Mouse (Mus musculus): Measurements from ENCODE around the gene Klf7. TPM values are rescaled to one million over a fixed set of nuclear protein-coding genes. Genes with fewer than 3 reads are reported as not detected.
"Not testable (repeated sequence)": the region's sequence is repeated elsewhere in the genome, so short reads cannot be mapped to it uniquely, and the experiment has no call there.

Klf7 gene
- polyA plus RNA-seq, 1 experiment from 2014 or later = 35.5 TPM

GRCm38 (mm10) chr1:64114579-64114978 is 7.5 kb downstream of the Klf7 start:
- DNase-seq (ENCODE audit: low spot score) = no peak
- WGBS = 85% methylated on average over 3 of the region's 3 CpGs
- peaks cover 4% of the 10 kb centered on the region; the same call in 1 of the 2 replicates for H3K4me1 ChIP-seq (ENCODE audit: control insufficient read depth, insufficient read depth, low read length)

GRCm38 (mm10) chr1:64108653-64109052 is 13.4 kb downstream of the Klf7 start:
- ATAC-seq (ENCODE audit: insufficient read depth, low FRiP score, low TSS enrichment); DNase-seq (ENCODE audit: low spot score): not testable (repeated sequence)
- 74% methylated on average over 3 of the region's 3 CpGs for WGBS

More at GRCm38 (mm10) chr1:64114579-64114978, 7.5 kb downstream of the Klf7 start:
- no peak for ATAC-seq (ENCODE audit: insufficient read depth, low FRiP score, low TSS enrichment)
- Histone ChIP-seq H3K4me3 (ENCODE audit: low read depth, low read length) (no peak overlapping the region), H3K27me3 (ENCODE audit: control insufficient read depth, insufficient read depth, low read length) (no peaks in the 10 kb centered on the region), H3K9me3 (ENCODE audit: control insufficient read depth, low read length) (no peaks in the 10 kb centered on the region), H3K36me3 (ENCODE audit: control insufficient read depth, insufficient read depth, low read length) (no peaks in the 10 kb centered on the region), H3K9ac (ENCODE audit: low read length) (no peak overlapping the region), H3K27ac (ENCODE audit: low read depth, low read length) (no peak overlapping the region), H3K4me2 (ENCODE audit: low read depth) (no peak overlapping the region)

GRCm38 (mm10) chr1:64107526-64107925 is 14.6 kb downstream of the Klf7 start:
- DNase-seq (ENCODE audit: low spot score) (no peak), ATAC-seq (ENCODE audit: insufficient read depth, low FRiP score, low TSS enrichment) (no peak)
- Histone ChIP-seq H3K9ac (ENCODE audit: low read length) (no peak overlapping the region), H3K27me3 (ENCODE audit: control insufficient read depth, insufficient read depth, low read length) (no peaks in the 10 kb centered on the region), H3K4me3 (ENCODE audit: low read depth, low read length) (no peak overlapping the region), H3K36me3 (ENCODE audit: control insufficient read depth, insufficient read depth, low read length) (no peaks in the 10 kb centered on the region; the same call in 1 of the 2 replicates), H3K4me1 (ENCODE audit: control insufficient read depth, insufficient read depth, low read length) (peaks cover 8% of the 10 kb centered on the region), H3K4me2 (ENCODE audit: low read depth) (no peak overlapping the region), H3K9me3 (ENCODE audit: control insufficient read depth, low read length) (no peaks in the 10 kb centered on the region), H3K27ac (ENCODE audit: low read depth, low read length) (no peak overlapping the region)
- 57% methylated on average over 7 of the region's 7 CpGs for WGBS

More at GRCm38 (mm10) chr1:64108653-64109052, 13.4 kb downstream of the Klf7 start:
- not testable (repeated sequence) for H3K4me2 ChIP-seq (ENCODE audit: low read depth); H3K27me3 ChIP-seq (ENCODE audit: control insufficient read depth, insufficient read depth, low read length); H3K36me3 ChIP-seq (ENCODE audit: control insufficient read depth, insufficient read depth, low read length); H3K4me1 ChIP-seq (ENCODE audit: control insufficient read depth, insufficient read depth, low read length); H3K9ac ChIP-seq (ENCODE audit: low read length); H3K9me3 ChIP-seq (ENCODE audit: control insufficient read depth, low read length); H3K4me3 ChIP-seq (ENCODE audit: low read depth, low read length); H3K27ac ChIP-seq (ENCODE audit: low read depth, low read length)

GRCm38 (mm10) chr1:64106127-64106526 is 16.0 kb downstream of the Klf7 start:
- no peaks in the 10 kb centered on the region for H3K9me3 ChIP-seq (ENCODE audit: control insufficient read depth, low read length)
- no peak for DNase-seq (ENCODE audit: low spot score)
- no peaks in the 10 kb centered on the region; the same call in 1 of the 2 replicates for H3K36me3 ChIP-seq (ENCODE audit: control insufficient read depth, insufficient read depth, low read length)
- no peak for ATAC-seq (ENCODE audit: insufficient read depth, low FRiP score, low TSS enrichment)
- no peak overlapping the region for H3K9ac ChIP-seq (ENCODE audit: low read length)
- no peaks in the 10 kb centered on the region for H3K27me3 ChIP-seq (ENCODE audit: control insufficient read depth, insufficient read depth, low read length)
- WGBS = 28% methylated on average over 5 of the region's 5 CpGs
- peaks cover 8% of the 10 kb centered on the region for H3K4me1 ChIP-seq (ENCODE audit: control insufficient read depth, insufficient read depth, low read length)
- no peak overlapping the region for H3K4me2 ChIP-seq (ENCODE audit: low read depth)
- no peak overlapping the region for H3K4me3 ChIP-seq (ENCODE audit: low read depth, low read length)
- no peak overlapping the region for H3K27ac ChIP-seq (ENCODE audit: low read depth, low read length)

- Histone ChIP-seq H3K9me3 (ENCODE audit: control insufficient read depth, low read length) (no peaks in the 10 kb centered on the region), H3K4me2 (ENCODE audit: low read depth) (no peak overlapping the region), H3K9ac (ENCODE audit: low read length) (no peak overlapping the region), H3K36me3 (ENCODE audit: control insufficient read depth, insufficient read depth, low read length) (no peaks in the 10 kb centered on the region; the same call in 1 of the 2 replicates), H3K27me3 (ENCODE audit: control insufficient read depth, insufficient read depth, low read length) (no peaks in the 10 kb centered on the region), H3K4me1 (ENCODE audit: control insufficient read depth, insufficient read depth, low read length) (peaks cover 8% of the 10 kb centered on the region), H3K27ac (ENCODE audit: low read depth, low read length) (no peak overlapping the region), H3K4me3 (ENCODE audit: low read depth, low read length) (no peak overlapping the region)
- no peak for DNase-seq (ENCODE audit: low spot score)
- no peak for ATAC-seq (ENCODE audit: insufficient read depth, low FRiP score, low TSS enrichment)
- WGBS = 93% methylated on average over 7 of the region's 7 CpGs
Measured at GRCm38 (mm10) chr1:64105181-64105646, 16.9 kb downstream of the Klf7 start.

- Histone ChIP-seq H3K4me2 (ENCODE audit: low read depth) (no peak overlapping the region), H3K4me1 (ENCODE audit: control insufficient read depth, insufficient read depth, low read length) (peaks cover 8% of the 10 kb centered on the region), H3K4me3 (ENCODE audit: low read depth, low read length) (no peak overlapping the region), H3K9me3 (ENCODE audit: control insufficient read depth, low read length) (no peaks in the 10 kb centered on the region), H3K36me3 (ENCODE audit: control insufficient read depth, insufficient read depth, low read length) (no peaks in the 10 kb centered on the region; the same call in 1 of the 2 replicates), H3K27me3 (ENCODE audit: control insufficient read depth, insufficient read depth, low read length) (no peaks in the 10 kb centered on the region), H3K27ac (ENCODE audit: low read depth, low read length) (no peak overlapping the region), H3K9ac (ENCODE audit: low read length) (no peak overlapping the region)
- 89% methylated on average over 3 of the region's 3 CpGs for WGBS
- DNase-seq (ENCODE audit: low spot score) (no peak), ATAC-seq (ENCODE audit: insufficient read depth, low FRiP score, low TSS enrichment) (no peak)
Measured at GRCm38 (mm10) chr1:64104665-64105064, 17.4 kb downstream of the Klf7 start.

- H3K9me3 ChIP-seq (ENCODE audit: control insufficient read depth, low read length) = no peaks in the 10 kb centered on the region
- H3K4me3 ChIP-seq (ENCODE audit: low read depth, low read length) = no peak overlapping the region
- peaks cover 3% of the 10 kb centered on the region for H3K4me1 ChIP-seq (ENCODE audit: control insufficient read depth, insufficient read depth, low read length)
- 77% methylated on average over 3 of the region's 3 CpGs for WGBS
- ATAC-seq (ENCODE audit: insufficient read depth, low FRiP score, low TSS enrichment) (no peak), DNase-seq (ENCODE audit: low spot score) (no peak)
- no peaks in the 10 kb centered on the region; the same call in 1 of the 2 replicates for H3K36me3 ChIP-seq (ENCODE audit: control insufficient read depth, insufficient read depth, low read length)
- no peaks in the 10 kb centered on the region for H3K27me3 ChIP-seq (ENCODE audit: control insufficient read depth, insufficient read depth, low read length)
- H3K27ac ChIP-seq (ENCODE audit: low read depth, low read length) = no peak overlapping the region
- H3K9ac ChIP-seq (ENCODE audit: low read length) = no peak overlapping the region
- H3K4me2 ChIP-seq (ENCODE audit: low read depth) = no peak overlapping the region
Measured at GRCm38 (mm10) chr1:64101331-64101730, 20.8 kb downstream of the Klf7 start.

- DNase-seq (ENCODE audit: low spot score) (no peak), ATAC-seq (ENCODE audit: insufficient read depth, low FRiP score, low TSS enrichment) (no peak)
- Histone ChIP-seq H3K9ac (ENCODE audit: low read length) (no peak overlapping the region), H3K4me2 (ENCODE audit: low read depth) (no peak overlapping the region), H3K27ac (ENCODE audit: low read depth, low read length) (no peak overlapping the region), H3K4me3 (ENCODE audit: low read depth, low read length) (no peak overlapping the region), H3K9me3 (ENCODE audit: control insufficient read depth, low read length) (no peaks in the 10 kb centered on the region), H3K36me3 (ENCODE audit: control insufficient read depth, insufficient read depth, low read length) (no peaks in the 10 kb centered on the region), H3K4me1 (ENCODE audit: control insufficient read depth, insufficient read depth, low read length) (no peaks in the 10 kb centered on the region), H3K27me3 (ENCODE audit: control insufficient read depth, insufficient read depth, low read length) (no peaks in the 10 kb centered on the region)
- whole genome bisulfite sequencing = 74% methylated on average over 4 of the region's 4 CpGs
Measured at GRCm38 (mm10) chr1:64098800-64099199, 23.3 kb downstream of the Klf7 start.

- H3K27ac ChIP-seq (ENCODE audit: low read depth, low read length) = no peak overlapping the region
- 68% methylated on average over 6 of the region's 6 CpGs for WGBS
- no peak overlapping the region for H3K4me2 ChIP-seq (ENCODE audit: low read depth)
- H3K27me3 ChIP-seq (ENCODE audit: control insufficient read depth, insufficient read depth, low read length) = no peaks in the 10 kb centered on the region
- no peak overlapping the region for H3K9ac ChIP-seq (ENCODE audit: low read length)
- H3K4me3 ChIP-seq (ENCODE audit: low read depth, low read length) = no peak overlapping the region
- DNase-seq (ENCODE audit: low spot score) (no peak), ATAC-seq (ENCODE audit: insufficient read depth, low FRiP score, low TSS enrichment) (no peak)
- no peaks in the 10 kb centered on the region for H3K9me3 ChIP-seq (ENCODE audit: control insufficient read depth, low read length)
- no peaks in the 10 kb centered on the region for H3K4me1 ChIP-seq (ENCODE audit: control insufficient read depth, insufficient read depth, low read length)
- no peaks in the 10 kb centered on the region for H3K36me3 ChIP-seq (ENCODE audit: control insufficient read depth, insufficient read depth, low read length)
Measured at GRCm38 (mm10) chr1:64097640-64098287, 24.3 kb downstream of the Klf7 start.

Data from neural tube, embryonic 11.5 days (tissue).